Mouse (Mus musculus): ENCODE measurements around the gene Gm11757.
"Not testable (repeated sequence)": the region's sequence is repeated elsewhere in the genome, so short reads cannot be mapped to it uniquely, and the experiment has no call there.

Gm11757 gene

GRCm38 (mm10) chr4:73891012-73891411 lies at the start of gene Gm11757:
Gm11757 (minus strand) TSS chr4:73891112.
- not testable (repeated sequence) for DNase-seq (ENCODE audit: low spot score in 2 of 2)

- DNase-seq (ENCODE audit: low spot score in 2 of 2) = not testable (repeated sequence)
These were observed 29.7 kb upstream of the Gm11757 start, which contains the start of gene Gm11756 for GRCm38 (mm10) chr4:73920660-73921059. Gm11756 (minus strand) TSS chr4:73920760.

DNA sequence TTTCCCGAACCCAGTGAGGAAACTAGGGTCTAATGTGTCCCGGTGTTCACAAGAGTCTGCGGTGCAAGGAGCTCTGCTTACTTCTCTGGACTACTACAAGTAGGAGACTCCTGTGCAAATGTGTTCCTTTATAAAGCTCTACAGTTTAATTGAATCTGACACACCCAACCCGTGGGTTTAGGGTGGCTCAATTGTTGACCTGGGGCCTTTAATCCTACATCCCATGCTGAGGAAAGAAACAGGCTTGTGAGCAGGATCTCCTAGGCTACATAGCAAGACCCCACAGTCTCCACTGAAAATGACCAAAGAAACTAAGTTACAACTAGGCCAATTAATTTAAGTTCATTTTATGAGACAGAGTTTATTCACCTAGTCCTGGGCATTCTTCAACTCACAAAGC lies 14.9 kb upstream of the Gm11757 start, which contains the start of gene Gm13871:
Gene Gm13871, minus strand, starts transcription at position 101 of the 400 bp plus-strand sequence.
- not testable (repeated sequence) for DNase-seq (ENCODE audit: low spot score in 2 of 2)

DNA sequence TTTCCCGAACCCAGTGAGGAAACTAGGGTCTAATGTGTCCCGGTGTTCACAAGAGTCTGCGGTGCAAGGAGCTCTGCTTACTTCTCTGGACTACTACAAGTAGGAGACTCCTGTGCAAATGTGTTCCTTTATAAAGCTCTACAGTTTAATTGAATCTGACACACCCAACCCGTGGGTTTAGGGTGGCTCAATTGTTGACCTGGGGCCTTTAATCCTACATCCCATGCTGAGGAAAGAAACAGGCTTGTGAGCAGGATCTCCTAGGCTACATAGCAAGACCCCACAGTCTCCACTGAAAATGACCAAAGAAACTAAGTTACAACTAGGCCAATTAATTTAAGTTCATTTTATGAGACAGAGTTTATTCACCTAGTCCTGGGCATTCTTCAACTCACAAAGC lies 14.7 kb downstream of the Gm11757 start, which contains the start of gene Gm11758:
Gene Gm11758, minus strand, starts transcription at position 101 of the 400 bp plus-strand sequence.
- not testable (repeated sequence) for DNase-seq (ENCODE audit: low spot score in 2 of 2)
